Mouse (Mus musculus) embryonic fibroblast, embryonic 13.5 days (primary cell): ENCODE results near the gene Arg1. TPM values are rescaled to one million over a fixed set of nuclear protein-coding genes. Genes with fewer than 3 reads are reported as not detected.
A peak's percentile ranks its signal among the peaks of the same experiment; 100 is the strongest.

Source experiments
- H3K27ac ChIP-seq: 2 replicates; pipeline ENCODE4 v1.5.1; 2012; ENCODE audit warnings: low read length, control low read depth, inconsistent platforms; ENCODE audit not compliant: insufficient read depth
- H3K4me1 ChIP-seq: 2 replicates; pipeline ENCODE4 v1.6.1; 2011; ENCODE audit warnings: low read length; ENCODE audit not compliant: control insufficient read depth, insufficient read depth
- H3K4me3 ChIP-seq: 2 replicates; pipeline ENCODE4 v1.5.1; 2011; ENCODE audit warnings: mild to moderate bottlenecking, control low read depth, low read length; ENCODE audit not compliant: insufficient read depth
- CTCF ChIP-seq: IDR thresholded peaks from 2 replicates; pipeline ENCODE4 v1.5.1; 2011; ENCODE audit warnings: mild to moderate bottlenecking, control low read depth, low read length, moderate library complexity, borderline replicate concordance; ENCODE audit not compliant: insufficient read depth
- POLR2A ChIP-seq: IDR thresholded peaks from 2 replicates; pipeline ENCODE4 v1.6.1; 2011; ENCODE audit warnings: low read depth, mild to moderate bottlenecking, control low read depth, low read length, moderate library complexity
- polyA plus RNA-seq: library from polyadenylated mRNA; stranded (reverse); fragments of >200 nt; gene quantifications from 2 replicates; pipeline ENCODE4 v1.2.4, GENCODE M21; 2011; ENCODE audit warnings: low read depth; ENCODE audit not compliant: missing spikeins, insufficient read length

The Arg1 gene
- polyA plus RNA-seq, 1 experiment: not detected

GRCm38 (mm10) chr10:24869760-24870290 is 57.5 kb downstream of the Arg1 start, which contains the start of gene Med23:
Gene Med23 (plus strand): TSS chr10:24869986.
- H3K4me1 ChIP-seq: no peaks in the 10 kb centered on the region
- peak; percentile 81 for TF ChIP-seq CTCF
- no peak; the same call in 1 of the 2 replicates for TF ChIP-seq POLR2A
- H3K4me3 ChIP-seq: peak within 1 kb of the TSS; percentile 82
- no peak within 1 kb of the TSS for H3K27ac ChIP-seq

Other genes starting within 250 kb of the Arg1 start
- 26.9 and 35.2 TPM in 2 replicates for gene Enpp1, start 215.3 kb downstream of the Arg1 start, polyA plus RNA-seq
- 5.0 and 10.9 TPM in 2 replicates for gene Enpp3, start 84.7 kb downstream of the Arg1 start, polyA plus RNA-seq
- 26.2 and 32.6 TPM in 2 replicates for gene Med23, start 57.5 kb downstream of the Arg1 start, polyA plus RNA-seq